Mouse (Mus musculus): ENCODE measurements around the gene Oas1a.

- TF ChIP-seq POLR2A (IDR thresholded peaks at IDR 0.05; ENCODE audit: borderline replicate concordance, low read depth, low read length) = no peak
- TF ChIP-seq CTCF (IDR thresholded peaks at IDR 0.05; ENCODE audit: low read depth, low read length) = no peak
Observed at GRCm38 (mm10) chr5:120937841-120938240, 30.5 kb upstream of the Oas1a start.

Measured in bone marrow macrophage, adult 2 months (primary cell).